In genomic region chr2:60080831-60081230, GRCm38 (mm10) we compare ENCODE assay signal across 20 mouse cellular contexts.
A peak's percentile ranks its signal among the peaks of the same experiment; 100 is the strongest.
DNase-seq lines count a peak whose midpoint lies in the region; ATAC-seq and TF ChIP-seq lines count a peak whose summit lies in the region.
"Had no signal": no experiment of that assay in that cellular context is flagged by ENCODE, and none has a peak within 500 bp of the region (broad histone marks: within the 10 kb centered on the region; RNA-seq: fewer than 3 reads in every experiment).

No protein-coding gene starts in this region.

- TF ChIP-seq EP300 in stomach, postnatal 0 days (optimal IDR thresholded peaks at IDR 0.05) = no peak

- H3K4me2 ChIP-seq in stomach, embryonic 16.5 days (ENCODE audit: low read depth, low read length) = no peak overlapping the region
- no peak overlapping the region for H3K4me2 ChIP-seq in stomach, postnatal 0 days (replicated peaks; ENCODE audit: low read depth)
- no peak overlapping the region for H3K4me2 ChIP-seq in forebrain, embryonic 13.5 days
- H3K4me2 ChIP-seq: embryonic facial prominence, embryonic 12.5 days; forebrain, embryonic 15.5 days; stomach, embryonic 15.5 days had no signal

- peak; percentile 22 for DNase-seq in heart, adult 8-10 months (ENCODE audit: low spot score)
- no peak for DNase-seq in heart, postnatal 36 days
- no peak for DNase-seq in stomach, postnatal 0 days (ENCODE audit: low spot score)
- peak; percentile 77 for DNase-seq in embryonic facial prominence, embryonic 10.5 days (ENCODE audit: low spot score)
- DNase-seq in cerebellum, postnatal 10 days = no peak
- DNase-seq: adrenal gland, postnatal 10 days; cerebellum, postnatal 14 days; gastrocnemius, postnatal 14 days; kidney, adult 8-10 months; liver, postnatal 0 days; lung, postnatal 10 days; retina, postnatal 1 day had no signal

- H3K27me3 ChIP-seq in stomach, embryonic 16.5 days (ENCODE audit: control insufficient read depth, insufficient read depth, low read length) = no peaks in the 10 kb centered on the region
- H3K27me3 ChIP-seq in stomach, postnatal 0 days (ENCODE audit: control insufficient read depth, insufficient read depth, low read length) = no peaks in the 10 kb centered on the region
- no peaks in the 10 kb centered on the region for H3K27me3 ChIP-seq in embryonic facial prominence, embryonic 10.5 days (replicated peaks; ENCODE audit: low read depth, poor library complexity, severe bottlenecking)
- no peaks in the 10 kb centered on the region for H3K27me3 ChIP-seq in forebrain, embryonic 13.5 days
- H3K27me3 ChIP-seq: embryonic facial prominence, embryonic 12.5 days; forebrain, embryonic 15.5 days; megakaryocyte, embryonic 14.5 days; stomach, embryonic 15.5 days had no signal

- TF ChIP-seq CTCF in stomach, postnatal 0 days (IDR thresholded peaks at IDR 0.05; ENCODE audit: low read depth) = no peak

- intact Hi-C loops in heart, postnatal 36 days (cut with DNase I) = no loop called here

- 31% methylated on average over 4 of the region's 4 CpGs for WGBS in stomach, embryonic 16.5 days
- 37% methylated on average over 4 of the region's 4 CpGs for WGBS in stomach, postnatal 0 days
- WGBS in embryonic facial prominence, embryonic 10.5 days = 41% methylated on average over 4 of the region's 4 CpGs
- WGBS in forebrain, embryonic 13.5 days = 81% methylated on average over 4 of the region's 4 CpGs

- ATAC-seq in stomach, embryonic 16.5 days (ENCODE audit: insufficient read depth, low FRiP score) = 0 out of 2 replicates have a peak, but pooled peaks have one; percentile 44
- no peak for ATAC-seq in stomach, postnatal 0 days (ENCODE audit: low FRiP score, low TSS enrichment)
- ATAC-seq in forebrain, embryonic 13.5 days = no peak
- ATAC-seq: forebrain, embryonic 15.5 days; liver, postnatal 0 days had no signal

- no peaks in the 10 kb centered on the region for H3K36me3 ChIP-seq in stomach, embryonic 16.5 days (ENCODE audit: control insufficient read depth, insufficient read depth, low read length)
- no peaks in the 10 kb centered on the region for H3K36me3 ChIP-seq in stomach, postnatal 0 days (ENCODE audit: control insufficient read depth, insufficient read depth, low read length)
- peaks cover 5% of the 10 kb centered on the region; the same call in 1 of the 2 replicates for H3K36me3 ChIP-seq in embryonic facial prominence, embryonic 10.5 days (replicated peaks)
- H3K36me3 ChIP-seq in forebrain, embryonic 13.5 days (ENCODE audit: poor library complexity, severe bottlenecking) = no peaks in the 10 kb centered on the region
- H3K36me3 ChIP-seq: embryonic facial prominence, embryonic 12.5 days; forebrain, embryonic 15.5 days; heart, embryonic 10.5 days; stomach, embryonic 15.5 days had no signal

- no peak overlapping the region for H3K27ac ChIP-seq in stomach, embryonic 16.5 days (ENCODE audit: low read length)
- no peak overlapping the region for H3K27ac ChIP-seq in stomach, postnatal 0 days (replicated peaks)
- H3K27ac ChIP-seq in embryonic facial prominence, embryonic 10.5 days (replicated peaks) = no peak overlapping the region
- no peak overlapping the region for H3K27ac ChIP-seq in forebrain, embryonic 13.5 days
- H3K27ac ChIP-seq: embryonic facial prominence, embryonic 12.5 days; forebrain, embryonic 15.5 days; heart, embryonic 10.5 days; stomach, embryonic 15.5 days had no signal

- H3K4me1 ChIP-seq in stomach, embryonic 16.5 days (ENCODE audit: control insufficient read depth, insufficient read depth, low read length) = peaks cover 7% of the 10 kb centered on the region
- no peaks in the 10 kb centered on the region for H3K4me1 ChIP-seq in stomach, postnatal 0 days (replicated peaks; ENCODE audit: control insufficient read depth, insufficient read depth)
- H3K4me1 ChIP-seq in embryonic facial prominence, embryonic 10.5 days = peaks cover 52% of the 10 kb centered on the region
- peaks cover 31% of the 10 kb centered on the region for H3K4me1 ChIP-seq in forebrain, embryonic 13.5 days
- H3K4me1 ChIP-seq: stomach, embryonic 15.5 days had no signal

- no peak overlapping the region for H3K4me3 ChIP-seq in stomach, embryonic 16.5 days (replicated peaks; ENCODE audit: low read length)
- no peak overlapping the region for H3K4me3 ChIP-seq in stomach, postnatal 0 days (ENCODE audit: low read depth, low read length)
- no peak overlapping the region for H3K4me3 ChIP-seq in embryonic facial prominence, embryonic 10.5 days
- no peak overlapping the region for H3K4me3 ChIP-seq in forebrain, embryonic 13.5 days
- H3K4me3 ChIP-seq: embryonic facial prominence, embryonic 12.5 days; erythroblast, embryonic 14.5 days; forebrain, embryonic 15.5 days; heart, embryonic 10.5 days; megakaryocyte, embryonic 14.5 days; stomach, embryonic 15.5 days had no signal

- H3K9me3 ChIP-seq in stomach, embryonic 16.5 days (replicated peaks; ENCODE audit: control insufficient read depth, low read length) = no peaks in the 10 kb centered on the region
- H3K9me3 ChIP-seq in stomach, postnatal 0 days (ENCODE audit: control insufficient read depth, low read length) = no peaks in the 10 kb centered on the region
- no peaks in the 10 kb centered on the region for H3K9me3 ChIP-seq in embryonic facial prominence, embryonic 10.5 days
- no peaks in the 10 kb centered on the region for H3K9me3 ChIP-seq in forebrain, embryonic 13.5 days (replicated peaks)
- H3K9me3 ChIP-seq: embryonic facial prominence, embryonic 12.5 days; forebrain, embryonic 15.5 days; heart, embryonic 10.5 days; megakaryocyte, embryonic 14.5 days; stomach, embryonic 15.5 days had no signal

- no peak overlapping the region for H3K9ac ChIP-seq in stomach, embryonic 16.5 days (ENCODE audit: low read length)
- no peak overlapping the region for H3K9ac ChIP-seq in stomach, postnatal 0 days (ENCODE audit: low read length)
- no peak overlapping the region for H3K9ac ChIP-seq in forebrain, embryonic 13.5 days
- H3K9ac ChIP-seq: embryonic facial prominence, embryonic 12.5 days; forebrain, embryonic 15.5 days; liver, postnatal 0 days; stomach, embryonic 15.5 days had no signal

Comparison
In these comparisons a context has a peak if more than half of its experiments do, and no peak if none do; other contexts are left out.
1. DNase-seq: peak in heart, adult 8-10 months (single experiment) and embryonic facial prominence, embryonic 10.5 days (single experiment); none in heart, postnatal 36 days (0 of 2), stomach, postnatal 0 days (single experiment) and cerebellum, postnatal 10 days (0 of 2).